Mouse (Mus musculus) hindbrain, embryonic 16.5 days (tissue): ENCODE measurements at regions not wholly inside any gene's neighbourhood (a gene's known extent, or its start where the extent isn't known, plus 50 kb on each side); places are given as distances from the start of the nearest gene placed in this dataset.
A peak's percentile ranks its signal among the peaks of the same experiment; 100 is the strongest.

Experiments used
- ATAC-seq: fragments of 200-750 bp; cut with Nextera tagmentation; 2 replicates; pipeline ENCODE4 v1.8.0; 2017; ENCODE audit warnings: moderate TSS enrichment, moderate library complexity
- H3K27ac ChIP-seq: fragments of 300-500 bp; sonication (generic); 2 replicates; pipeline ENCODE4 v1.5.1; 2014; ENCODE audit warnings: low read depth, mild to moderate bottlenecking, control low read depth, low read length, moderate library complexity
- H3K27me3 ChIP-seq: fragments of 300-500 bp; sonication (generic); replicated peaks from 2 replicates; pipeline ENCODE4 v1.6.1; 2014; ENCODE audit warnings: low read length; ENCODE audit not compliant: control insufficient read depth, insufficient read depth
- H3K36me3 ChIP-seq: fragments of 300-500 bp; sonication (generic); 2 replicates; pipeline ENCODE4 v1.6.1; 2014; ENCODE audit warnings: mild to moderate bottlenecking, low read length, moderate library complexity, mixed read lengths; ENCODE audit not compliant: control insufficient read depth, insufficient read depth
- H3K4me1 ChIP-seq: fragments of 300-500 bp; sonication (generic); 2 replicates; pipeline ENCODE4 v1.6.1; 2014; ENCODE audit warnings: low read depth, low read length; ENCODE audit not compliant: control insufficient read depth, insufficient read depth
- H3K4me2 ChIP-seq: fragments of 300-500 bp; sonication (generic); 2 replicates; pipeline ENCODE4 v1.6.1; 2014; ENCODE audit warnings: mild to moderate bottlenecking, low read length, control low read depth, moderate library complexity
- H3K4me3 ChIP-seq: fragments of 300-500 bp; sonication (generic); 2 replicates; pipeline ENCODE4 v1.5.1; 2014; ENCODE audit warnings: mild to moderate bottlenecking, low read length, control low read depth, moderate library complexity
- H3K9ac ChIP-seq: fragments of 300-500 bp; sonication (generic); 2 replicates; pipeline ENCODE4 v1.6.1; 2014; ENCODE audit warnings: low read depth, mild to moderate bottlenecking, control low read depth, low read length, moderate library complexity
- H3K9me3 ChIP-seq: fragments of 300-500 bp; sonication (generic); 2 replicates; pipeline ENCODE4 v1.6.1; 2014; ENCODE audit warnings: mild to moderate bottlenecking, low read length, moderate library complexity; ENCODE audit not compliant: control insufficient read depth
- WGBS: fragments of 180-500 bp; shearing (Covaris S2); extraction: QIAGEN DNeasy Blood & Tissue Kit; methylation state at CpG from one replicate; pipeline ENCODE4 v1.1.7; 2014; 5-methylcytosine and 5-hydroxymethylcytosine counted together

DNA sequence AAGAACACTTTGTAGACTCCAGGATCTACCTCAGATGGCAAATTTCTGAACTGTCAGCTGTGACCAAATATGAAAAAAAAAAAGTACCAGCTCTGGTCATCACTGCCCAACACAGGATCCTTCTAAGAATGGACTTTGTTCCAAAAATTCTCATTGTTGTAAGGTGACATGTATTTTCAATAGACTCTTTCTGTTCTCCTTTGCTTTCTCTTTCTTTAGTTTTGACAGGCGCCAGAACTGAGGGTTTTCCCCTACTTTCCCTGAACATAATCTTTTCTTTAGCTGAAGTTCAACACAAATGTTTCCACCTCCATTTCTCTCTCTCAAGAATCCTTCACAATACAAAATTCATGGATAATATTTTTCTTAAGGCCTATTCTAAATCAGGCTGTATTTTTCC lies 579.1 kb upstream of the C030005K15Rik start:
- Histone ChIP-seq H3K4me1 (no peaks in the 10 kb centered on the region), H3K27ac (no peak overlapping the region), H3K9me3 (no peaks in the 10 kb centered on the region), H3K27me3 (no peaks in the 10 kb centered on the region), H3K9ac (no peak overlapping the region), H3K4me2 (no peak overlapping the region), H3K4me3 (no peak overlapping the region), H3K36me3 (no peaks in the 10 kb centered on the region)
- 93% methylated on average over 1 of the region's 1 CpGs for WGBS
- ATAC-seq = no peak

GRCm38 (mm10) chr10:98309667-98310066 lies 583.1 kb upstream of the C030005K15Rik start:
- H3K4me2 ChIP-seq = no peak overlapping the region
- H3K9ac ChIP-seq = no peak overlapping the region
- WGBS = 90% methylated on average over 3 of the region's 3 CpGs
- no peaks in the 10 kb centered on the region for H3K9me3 ChIP-seq
- no peaks in the 10 kb centered on the region for H3K36me3 ChIP-seq
- ATAC-seq = no peak
- H3K27me3 ChIP-seq = no peaks in the 10 kb centered on the region
- no peaks in the 10 kb centered on the region for H3K4me1 ChIP-seq
- H3K27ac ChIP-seq = no peak overlapping the region
- no peak overlapping the region for H3K4me3 ChIP-seq

GRCm38 (mm10) chr10:98311403-98311802 lies 584.8 kb upstream of the C030005K15Rik start:
- Histone ChIP-seq H3K9me3 (no peaks in the 10 kb centered on the region), H3K4me1 (no peaks in the 10 kb centered on the region), H3K9ac (no peak overlapping the region), H3K27me3 (no peaks in the 10 kb centered on the region), H3K27ac (no peak overlapping the region), H3K36me3 (no peaks in the 10 kb centered on the region), H3K4me3 (no peak overlapping the region), H3K4me2 (no peak overlapping the region)
- ATAC-seq = no peak

- WGBS = 85% methylated on average over 2 of the region's 2 CpGs
- H3K9ac ChIP-seq = no peak overlapping the region
- no peaks in the 10 kb centered on the region for H3K36me3 ChIP-seq
- no peak overlapping the region for H3K4me3 ChIP-seq
- H3K4me2 ChIP-seq = no peak overlapping the region
- ATAC-seq = no peak
- H3K27me3 ChIP-seq = no peaks in the 10 kb centered on the region
- no peak overlapping the region for H3K27ac ChIP-seq
- no peaks in the 10 kb centered on the region for H3K4me1 ChIP-seq
- no peaks in the 10 kb centered on the region for H3K9me3 ChIP-seq
Observed at GRCm38 (mm10) chr10:98318416-98318815, 591.9 kb upstream of the C030005K15Rik start.

- Histone ChIP-seq H3K4me1 (no peaks in the 10 kb centered on the region), H3K36me3 (no peaks in the 10 kb centered on the region), H3K9ac (no peak overlapping the region), H3K4me2 (no peak overlapping the region), H3K27me3 (no peaks in the 10 kb centered on the region), H3K4me3 (no peak overlapping the region), H3K27ac (no peak overlapping the region), H3K9me3 (no peaks in the 10 kb centered on the region)
- no peak for ATAC-seq
- WGBS = 82% methylated on average over 5 of the region's 5 CpGs
Observed at GRCm38 (mm10) chr10:98323846-98324245, 590.4 kb upstream of the Atp2b1 start.

DNA sequence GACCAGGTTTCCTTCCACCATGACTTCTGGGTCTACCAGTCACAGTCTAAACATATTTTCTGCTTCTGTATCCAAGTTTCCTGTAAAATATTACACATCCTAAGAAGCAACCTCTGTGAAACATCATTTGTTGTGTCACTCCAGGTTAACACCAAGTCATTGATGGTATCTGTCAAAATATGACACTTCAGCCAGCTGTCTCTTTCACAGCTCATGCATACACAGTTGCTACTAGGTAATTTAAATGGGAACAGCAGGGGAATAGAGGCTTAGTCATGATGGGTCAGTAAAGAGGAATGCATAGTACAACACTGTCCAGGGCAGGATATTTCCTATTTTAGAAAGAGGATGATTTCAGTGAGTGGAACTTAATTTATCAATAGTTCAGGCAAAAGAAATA lies 589.6 kb upstream of the Atp2b1 start:
- Histone ChIP-seq H3K4me1 (no peaks in the 10 kb centered on the region), H3K27me3 (no peaks in the 10 kb centered on the region), H3K36me3 (no peaks in the 10 kb centered on the region), H3K4me3 (no peak overlapping the region), H3K27ac (no peak overlapping the region), H3K4me2 (no peak overlapping the region), H3K9ac (no peak overlapping the region), H3K9me3 (no peaks in the 10 kb centered on the region)
- no peak for ATAC-seq

- H3K4me3 ChIP-seq = no peak overlapping the region
- ATAC-seq = no peak
- no peak overlapping the region for H3K4me2 ChIP-seq
- no peak overlapping the region for H3K9ac ChIP-seq
- H3K4me1 ChIP-seq = no peaks in the 10 kb centered on the region
- no peaks in the 10 kb centered on the region for H3K9me3 ChIP-seq
- H3K27me3 ChIP-seq = no peaks in the 10 kb centered on the region
- WGBS = 86% methylated on average over 5 of the region's 5 CpGs
- no peak overlapping the region for H3K27ac ChIP-seq
- H3K36me3 ChIP-seq = no peaks in the 10 kb centered on the region
Observed at GRCm38 (mm10) chr10:98325720-98326119, 588.5 kb upstream of the Atp2b1 start.

DNA sequence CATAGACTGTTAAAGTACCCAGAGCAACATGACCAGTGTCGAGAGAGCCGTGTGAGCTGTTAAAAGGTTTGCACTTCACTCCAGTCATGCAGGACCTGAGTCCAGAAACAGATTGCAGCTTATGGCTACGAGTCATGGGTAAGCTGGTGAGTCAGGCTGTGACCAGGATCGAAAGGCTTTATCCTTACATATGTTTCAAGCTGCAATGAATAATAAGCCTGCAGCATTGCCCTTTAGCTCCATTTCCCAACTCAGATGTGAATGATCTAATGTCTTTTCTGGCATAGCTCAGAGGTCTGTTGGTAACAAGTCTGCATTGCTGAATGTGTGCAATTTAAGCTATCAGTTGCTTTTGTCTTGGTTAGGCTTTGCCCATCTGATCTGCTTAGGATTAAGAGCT lies 581.5 kb upstream of the Atp2b1 start:
- H3K4me3 ChIP-seq = no peak overlapping the region
- no peaks in the 10 kb centered on the region for H3K9me3 ChIP-seq
- no peak overlapping the region for H3K27ac ChIP-seq
- no peaks in the 10 kb centered on the region for H3K36me3 ChIP-seq
- no peaks in the 10 kb centered on the region for H3K4me1 ChIP-seq
- WGBS = 85% methylated on average over 4 of the region's 4 CpGs
- ATAC-seq = no peak
- no peak overlapping the region for H3K4me2 ChIP-seq
- no peaks in the 10 kb centered on the region for H3K27me3 ChIP-seq
- H3K9ac ChIP-seq = no peak overlapping the region

DNA sequence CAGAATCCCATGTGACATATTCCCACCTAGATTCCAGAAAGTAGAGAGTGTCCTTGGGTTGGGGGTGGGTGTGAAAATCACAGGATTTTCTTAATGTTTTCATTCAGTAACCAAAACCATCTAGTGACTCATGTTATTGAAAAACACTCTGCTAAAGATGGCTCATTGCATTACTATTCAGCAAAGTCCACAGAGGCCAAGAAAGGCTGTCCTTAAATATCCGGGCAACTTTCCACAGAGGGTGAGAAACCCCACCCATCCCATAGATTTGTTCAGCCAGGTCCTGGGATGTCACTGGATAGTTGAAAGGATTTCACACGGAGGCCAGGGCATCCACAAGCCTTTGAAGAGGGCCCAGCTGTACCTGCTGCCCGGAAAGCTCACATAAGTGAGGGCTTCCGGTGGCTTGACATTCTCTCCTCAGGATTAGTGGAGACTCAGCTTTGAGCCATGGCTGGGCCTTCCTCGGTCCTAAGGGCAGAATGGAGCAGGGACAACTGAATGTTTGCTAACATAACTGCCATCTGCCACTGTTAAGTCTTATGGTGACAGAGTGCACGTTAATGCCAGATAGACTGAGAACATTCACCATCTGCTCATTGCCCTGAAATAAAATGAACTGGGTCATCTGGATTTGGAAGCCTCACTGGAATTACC lies 580.7 kb upstream of the Atp2b1 start:
- H3K9me3 ChIP-seq = no peaks in the 10 kb centered on the region
- H3K27me3 ChIP-seq = no peaks in the 10 kb centered on the region
- no peak overlapping the region for H3K9ac ChIP-seq
- H3K4me1 ChIP-seq = no peaks in the 10 kb centered on the region
- H3K4me2 ChIP-seq = no peak overlapping the region
- no peak overlapping the region for H3K27ac ChIP-seq
- H3K36me3 ChIP-seq = no peaks in the 10 kb centered on the region
- ATAC-seq = 0 out of 2 replicates have a peak, but pooled peaks have one; percentile 45
- no peak overlapping the region for H3K4me3 ChIP-seq
- WGBS = 67% methylated on average over 6 of the region's 6 CpGs

DNA sequence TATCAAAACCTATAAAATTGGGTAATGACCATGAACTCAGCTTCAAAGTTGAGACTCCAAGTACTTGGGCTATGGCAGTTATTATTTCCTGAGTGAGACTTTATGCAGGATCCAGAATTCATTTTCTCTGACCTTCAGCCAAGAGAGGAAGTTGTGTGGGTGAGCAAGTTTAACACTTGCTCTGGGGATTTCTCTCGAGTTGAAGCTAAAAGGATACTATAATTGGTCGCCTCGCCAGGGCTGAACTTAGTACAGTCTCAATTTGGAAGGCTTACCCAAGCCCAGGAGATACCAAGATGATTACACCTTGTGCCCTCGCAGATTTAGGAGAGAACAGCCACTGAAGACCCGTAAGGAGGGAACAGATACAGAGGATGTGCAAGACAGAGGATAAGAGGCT lies 570.4 kb upstream of the Atp2b1 start:
- no peak overlapping the region for H3K27ac ChIP-seq
- H3K4me3 ChIP-seq = no peak overlapping the region
- no peak overlapping the region for H3K9ac ChIP-seq
- no peaks in the 10 kb centered on the region for H3K4me1 ChIP-seq
- no peaks in the 10 kb centered on the region for H3K9me3 ChIP-seq
- H3K27me3 ChIP-seq = no peaks in the 10 kb centered on the region
- 77% methylated on average over 5 of the region's 5 CpGs for WGBS
- ATAC-seq = no peak
- H3K4me2 ChIP-seq = no peak overlapping the region
- no peaks in the 10 kb centered on the region for H3K36me3 ChIP-seq
